Mouse (Mus musculus): ENCODE data around the gene Krt31.

Krt31 gene

DNA sequence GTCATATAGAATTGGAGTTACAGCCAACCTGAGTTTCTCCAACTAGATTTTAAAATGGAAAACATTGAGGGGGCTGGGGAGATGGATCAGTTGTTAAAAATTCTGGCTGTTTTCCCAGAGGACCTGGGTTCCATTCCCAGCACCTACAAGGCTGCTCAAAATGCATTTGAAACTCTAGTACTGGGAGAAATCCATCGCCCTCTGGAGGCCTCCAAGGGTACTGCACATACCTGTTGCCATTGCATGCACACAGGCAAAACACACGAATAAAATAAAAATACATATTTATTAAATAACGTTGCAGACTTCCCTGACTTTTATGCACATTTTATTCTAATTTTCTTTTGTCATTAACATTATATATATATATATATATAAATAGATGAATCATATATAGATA, 43.7 kb downstream of the Krt31 start:
- in situ Hi-C loops (cut with MboI, MseI): loop anchor here (10.0 kb wide), 1 partner anchor 542 kb away; no protein-coding TSS in a partner anchor

- in situ Hi-C loops (cut with MboI, MseI): loop anchor here (10.0 kb wide), 1 partner anchor 541 kb away; no protein-coding TSS in a partner anchor
These were observed 44.4 kb downstream of the Krt31 start for GRCm38 (mm10) chr11:100005905-100006304.

GRCm38 (mm10) chr11:100004846-100005245, 45.5 kb downstream of the Krt31 start:
- in situ Hi-C loops (cut with MboI, MseI): loop anchor here (10.0 kb wide), 1 partner anchor 540 kb away; no protein-coding TSS in a partner anchor

DNA sequence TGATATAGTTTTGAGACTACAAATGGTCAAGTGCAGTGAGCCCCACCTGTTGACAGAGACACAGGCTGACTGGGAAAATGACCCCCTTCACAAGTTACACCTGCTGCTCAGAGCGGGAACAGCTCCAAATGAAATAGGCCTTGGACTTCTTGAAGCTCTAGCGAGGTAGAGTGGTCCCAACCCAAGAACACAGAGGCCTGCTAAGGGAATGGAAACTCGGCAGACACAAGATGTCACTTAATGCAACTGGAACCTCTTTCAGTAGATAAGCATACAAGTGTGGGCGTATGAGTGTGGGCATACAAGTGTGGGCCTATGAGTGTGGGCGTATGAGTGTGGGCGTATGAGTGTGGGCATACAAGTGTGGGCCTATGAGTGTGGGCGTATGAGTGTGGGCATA, 51.3 kb downstream of the Krt31 start:
- in situ Hi-C loops (cut with MboI, MseI): no loop called here

All from regulatory T cell (primary cell).